Mouse (Mus musculus): ENCODE data around the gene Rbl2. TPM values are rescaled to one million over a fixed set of nuclear protein-coding genes. Genes with fewer than 3 reads are reported as not detected.

Gene Rbl2
- polyA plus RNA-seq, 1 experiment = 21.5 TPM

GRCm38 (mm10) chr8:91089601-91090000, 19.7 kb downstream of the Rbl2 start:
- 93% methylated on average over 2 of the region's 2 CpGs for WGBS
- Histone ChIP-seq H3K27ac (ENCODE audit: insufficient read depth, low read length) (no peak overlapping the region), H3K36me3 (ENCODE audit: control insufficient read depth, insufficient read depth, low read length) (peaks cover 49% of the 10 kb centered on the region), H3K4me1 (ENCODE audit: control insufficient read depth, insufficient read depth, insufficient read length) (no peaks in the 10 kb centered on the region), H3K4me3 (ENCODE audit: extremely low read depth, insufficient read depth, insufficient read length) (no peak overlapping the region), H3K27me3 (ENCODE audit: control insufficient read depth, insufficient read depth, low read length) (no peaks in the 10 kb centered on the region)
- TF ChIP-seq POLR2A (IDR thresholded peaks at IDR 0.05; ENCODE audit: low read depth, low read length) (no peak), CTCF (IDR thresholded peaks at IDR 0.05; ENCODE audit: extremely low read depth, insufficient read depth, insufficient read length, insufficient replicate concordance) (no peak)
- DNase-seq (ENCODE audit: low read depth in 1 of 2, low spot score in 2 of 2) = no peak

- no peak for TF ChIP-seq CTCF (IDR thresholded peaks at IDR 0.05; ENCODE audit: extremely low read depth, insufficient read depth, insufficient read length, insufficient replicate concordance)
- no peak for TF ChIP-seq POLR2A (IDR thresholded peaks at IDR 0.05; ENCODE audit: low read depth, low read length)
- WGBS = 96% methylated on average over 5 of the region's 5 CpGs
- Histone ChIP-seq H3K27ac (ENCODE audit: insufficient read depth, low read length) (no peak overlapping the region), H3K27me3 (ENCODE audit: control insufficient read depth, insufficient read depth, low read length) (no peaks in the 10 kb centered on the region), H3K36me3 (ENCODE audit: control insufficient read depth, insufficient read depth, low read length) (peaks cover 48% of the 10 kb centered on the region), H3K4me3 (ENCODE audit: extremely low read depth, insufficient read depth, insufficient read length) (no peak overlapping the region), H3K4me1 (ENCODE audit: control insufficient read depth, insufficient read depth, insufficient read length) (no peaks in the 10 kb centered on the region)
- no peak for DNase-seq (ENCODE audit: low read depth in 1 of 2, low spot score in 2 of 2)
These were observed 24.3 kb downstream of the Rbl2 start for GRCm38 (mm10) chr8:91094135-91094534.

GRCm38 (mm10) chr8:91098106-91098505, 28.2 kb downstream of the Rbl2 start:
- TF ChIP-seq CTCF (IDR thresholded peaks at IDR 0.05; ENCODE audit: extremely low read depth, insufficient read depth, insufficient read length, insufficient replicate concordance) (no peak), POLR2A (IDR thresholded peaks at IDR 0.05; ENCODE audit: low read depth, low read length) (no peak)
- H3K4me3 ChIP-seq (ENCODE audit: extremely low read depth, insufficient read depth, insufficient read length) = no peak overlapping the region
- H3K36me3 ChIP-seq (ENCODE audit: control insufficient read depth, insufficient read depth, low read length) = peaks cover 46% of the 10 kb centered on the region

GRCm38 (mm10) chr8:91106271-91106670, 36.4 kb downstream of the Rbl2 start:
- no peak overlapping the region for H3K27ac ChIP-seq (ENCODE audit: insufficient read depth, low read length)
- no peaks in the 10 kb centered on the region for H3K27me3 ChIP-seq (ENCODE audit: control insufficient read depth, insufficient read depth, low read length)
- DNase-seq (ENCODE audit: low read depth in 1 of 2, low spot score in 2 of 2) = no peak
- peaks cover 39% of the 10 kb centered on the region for H3K36me3 ChIP-seq (ENCODE audit: control insufficient read depth, insufficient read depth, low read length)
- no peak overlapping the region for H3K4me3 ChIP-seq (ENCODE audit: extremely low read depth, insufficient read depth, insufficient read length)
- WGBS = 95% methylated on average over 12 of the region's 12 CpGs
- TF ChIP-seq CTCF (IDR thresholded peaks at IDR 0.05; ENCODE audit: extremely low read depth, insufficient read depth, insufficient read length, insufficient replicate concordance) (no peak), POLR2A (IDR thresholded peaks at IDR 0.05; ENCODE audit: low read depth, low read length) (no peak)
- no peaks in the 10 kb centered on the region for H3K4me1 ChIP-seq (ENCODE audit: control insufficient read depth, insufficient read depth, insufficient read length)

More at GRCm38 (mm10) chr8:91098106-91098505, 28.2 kb downstream of the Rbl2 start:
- H3K27me3 ChIP-seq (ENCODE audit: control insufficient read depth, insufficient read depth, low read length) = no peaks in the 10 kb centered on the region
- 89% methylated on average over 6 of the region's 6 CpGs for WGBS
- no peaks in the 10 kb centered on the region for H3K4me1 ChIP-seq (ENCODE audit: control insufficient read depth, insufficient read depth, insufficient read length)
- DNase-seq (ENCODE audit: low read depth in 1 of 2, low spot score in 2 of 2) = no peak
- no peak overlapping the region for H3K27ac ChIP-seq (ENCODE audit: insufficient read depth, low read length)

- no peak for DNase-seq (ENCODE audit: low read depth in 1 of 2, low spot score in 2 of 2)
- TF ChIP-seq CTCF (IDR thresholded peaks at IDR 0.05; ENCODE audit: extremely low read depth, insufficient read depth, insufficient read length, insufficient replicate concordance) (no peak), POLR2A (IDR thresholded peaks at IDR 0.05; ENCODE audit: low read depth, low read length) (no peak)
- WGBS = 64% methylated on average over 5 of the region's 5 CpGs
- H3K27ac ChIP-seq (ENCODE audit: insufficient read depth, low read length) = no peak overlapping the region
- no peaks in the 10 kb centered on the region for H3K27me3 ChIP-seq (ENCODE audit: control insufficient read depth, insufficient read depth, low read length)
- no peak overlapping the region for H3K4me3 ChIP-seq (ENCODE audit: extremely low read depth, insufficient read depth, insufficient read length)
- no peaks in the 10 kb centered on the region for H3K4me1 ChIP-seq (ENCODE audit: control insufficient read depth, insufficient read depth, insufficient read length)
- peaks cover 31% of the 10 kb centered on the region for H3K36me3 ChIP-seq (ENCODE audit: control insufficient read depth, insufficient read depth, low read length)
These were observed 42.1 kb downstream of the Rbl2 start for GRCm38 (mm10) chr8:91111868-91112477.

GRCm38 (mm10) chr8:91114428-91114827, 44.6 kb downstream of the Rbl2 start:
- no peaks in the 10 kb centered on the region for H3K4me1 ChIP-seq (ENCODE audit: control insufficient read depth, insufficient read depth, insufficient read length)
- no peaks in the 10 kb centered on the region for H3K27me3 ChIP-seq (ENCODE audit: control insufficient read depth, insufficient read depth, low read length)
- WGBS = 92% methylated on average over 5 of the region's 5 CpGs
- H3K27ac ChIP-seq (ENCODE audit: insufficient read depth, low read length) = no peak overlapping the region
- no peak overlapping the region for H3K4me3 ChIP-seq (ENCODE audit: extremely low read depth, insufficient read depth, insufficient read length)
- TF ChIP-seq POLR2A (IDR thresholded peaks at IDR 0.05; ENCODE audit: low read depth, low read length) = no peak
- no peak for TF ChIP-seq CTCF (IDR thresholded peaks at IDR 0.05; ENCODE audit: extremely low read depth, insufficient read depth, insufficient read length, insufficient replicate concordance)
- H3K36me3 ChIP-seq (ENCODE audit: control insufficient read depth, insufficient read depth, low read length) = peaks cover 33% of the 10 kb centered on the region
- DNase-seq (ENCODE audit: low read depth in 1 of 2, low spot score in 2 of 2) = no peak

GRCm38 (mm10) chr8:91114910-91115309, 45.1 kb downstream of the Rbl2 start:
- 90% methylated on average over 11 of the region's 11 CpGs for WGBS
- no peak for TF ChIP-seq POLR2A (IDR thresholded peaks at IDR 0.05; ENCODE audit: low read depth, low read length)
- TF ChIP-seq CTCF (IDR thresholded peaks at IDR 0.05; ENCODE audit: extremely low read depth, insufficient read depth, insufficient read length, insufficient replicate concordance) = no peak
- Histone ChIP-seq H3K27ac (ENCODE audit: insufficient read depth, low read length) (no peak overlapping the region), H3K27me3 (ENCODE audit: control insufficient read depth, insufficient read depth, low read length) (no peaks in the 10 kb centered on the region), H3K4me3 (ENCODE audit: extremely low read depth, insufficient read depth, insufficient read length) (no peak overlapping the region), H3K36me3 (ENCODE audit: control insufficient read depth, insufficient read depth, low read length) (peaks cover 33% of the 10 kb centered on the region), H3K4me1 (ENCODE audit: control insufficient read depth, insufficient read depth, insufficient read length) (no peaks in the 10 kb centered on the region)
- DNase-seq (ENCODE audit: low read depth in 1 of 2, low spot score in 2 of 2) = no peak
